Mouse (Mus musculus) C2C12 (cell line): ENCODE data around the gene Phf13.

Experiments used
- CTCF ChIP-seq: IDR thresholded peaks from one replicate; pipeline ENCODE4 v1.5.1; 2011; ENCODE audit not compliant: control insufficient read depth, insufficient read depth, insufficient read length
- MAX ChIP-seq: IDR thresholded peaks from one replicate; pipeline ENCODE4 v1.6.1; 2011; ENCODE audit warnings: mild to moderate bottlenecking, control low read depth

- TF ChIP-seq CTCF = no peak
- no peak for TF ChIP-seq MAX
Measured at GRCm38 (mm10) chr4:152044609-152045008, 48.6 kb upstream of the Phf13 start.
